Mouse (Mus musculus): ENCODE measurements around the gene Oosp2. TPM values are rescaled to one million over a fixed set of nuclear protein-coding genes. Genes with fewer than 3 reads are reported as not detected.

Gene Oosp2
- not detected in 2 replicates for polyA plus RNA-seq (2016; fragmentation: Nextera tagmentation; extraction: Ambion mirVana)

DNA sequence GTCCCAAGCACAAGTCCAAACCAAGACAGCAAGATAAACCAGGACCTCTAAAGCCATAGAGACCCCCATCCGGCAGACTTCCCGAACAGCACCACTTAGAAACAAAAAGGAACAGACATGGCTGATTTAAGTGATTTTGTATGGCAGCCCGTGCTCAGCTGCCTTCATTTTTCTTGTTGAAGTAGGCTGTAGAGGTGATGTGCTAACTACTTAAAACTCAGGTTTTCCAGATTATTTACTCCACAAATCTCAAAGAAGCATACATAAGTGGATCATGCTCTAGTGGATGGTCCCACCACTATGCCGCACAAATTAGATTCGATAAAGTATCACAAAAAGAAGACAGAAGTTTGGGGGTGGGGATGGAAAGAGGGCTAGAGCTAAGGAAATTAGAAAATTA is at the start of gene Oosp2:
Gene Oosp2 (minus strand): TSS at position 101 of the 400 bp plus-strand sequence.
- Histone ChIP-seq H3K27ac (replicated peaks) (no peak within 1 kb of the TSS), H3K9me3 (no peaks in the 10 kb centered on the region), H3K36me3 (replicated peaks) (no peaks in the 10 kb centered on the region), H3K27me3 (replicated peaks; ENCODE audit: low read depth, poor library complexity, severe bottlenecking) (no peaks in the 10 kb centered on the region), H3K4me3 (no peak within 1 kb of the TSS), H3K4me1 (no peaks in the 10 kb centered on the region)
- WGBS, result 91% methylated on average over 5 of the region's 5 CpGs
- no peak for DNase-seq (ENCODE audit: low spot score)

DNA sequence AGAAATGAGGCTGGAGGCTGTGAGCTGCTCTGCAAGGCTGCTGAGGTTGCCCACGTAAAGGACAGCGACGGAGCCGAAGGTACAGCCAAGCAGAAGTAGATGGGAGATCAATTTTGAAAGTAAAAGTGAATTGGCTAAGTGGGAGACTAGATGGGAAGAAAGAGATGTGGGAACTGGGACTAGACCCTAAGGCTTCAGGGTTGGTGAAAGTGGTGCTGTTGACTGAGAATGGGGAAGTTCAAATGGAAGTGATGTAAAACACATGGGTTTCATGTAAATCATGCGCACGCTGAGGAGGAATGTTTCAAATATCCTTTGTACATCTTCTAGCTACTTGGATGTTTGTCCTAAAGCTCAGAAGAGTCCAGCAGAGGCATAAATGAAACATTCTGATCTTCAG is 38.0 kb upstream of the Oosp2 start:
- no peaks in the 10 kb centered on the region for H3K36me3 ChIP-seq (replicated peaks)
- no peaks in the 10 kb centered on the region for H3K4me1 ChIP-seq
- DNase-seq (ENCODE audit: low spot score), result no peak
- no peak overlapping the region for H3K4me3 ChIP-seq
- no peaks in the 10 kb centered on the region for H3K27me3 ChIP-seq (replicated peaks; ENCODE audit: low read depth, poor library complexity, severe bottlenecking)
- WGBS, result 94% methylated on average over 6 of the region's 6 CpGs
- no peaks in the 10 kb centered on the region for H3K9me3 ChIP-seq
- no peak overlapping the region for H3K27ac ChIP-seq (replicated peaks)

DNA sequence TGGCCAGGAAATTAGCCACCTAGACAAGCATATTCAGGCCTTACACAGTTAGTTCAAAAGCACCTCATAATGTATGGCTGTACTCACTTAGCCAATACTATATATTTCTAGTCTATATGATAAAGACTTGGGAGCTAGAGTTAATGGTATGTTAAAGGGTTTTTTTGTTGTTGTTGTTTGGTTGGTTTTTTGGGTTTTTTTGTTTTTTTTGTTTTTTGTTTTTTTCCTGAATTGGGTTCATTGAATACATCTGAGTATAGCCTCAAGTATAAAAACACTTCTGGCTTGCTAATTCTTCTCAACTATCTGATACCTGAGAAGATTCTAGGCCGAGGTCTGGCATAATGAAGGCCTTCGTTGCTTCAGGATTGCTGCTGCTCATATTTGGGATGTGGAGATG is 36.4 kb upstream of the Oosp2 start, which contains the start of gene Oosp3:
Gene Oosp3 (plus strand): TSS at position 301 of the 400 bp plus-strand sequence.
- WGBS, result 84% methylated on average over 2 of the region's 2 CpGs
- H3K27ac ChIP-seq (replicated peaks), result no peak within 1 kb of the TSS
- H3K27me3 ChIP-seq (replicated peaks; ENCODE audit: low read depth, poor library complexity, severe bottlenecking), result no peaks in the 10 kb centered on the region
- DNase-seq (ENCODE audit: low spot score), result no peak
- no peaks in the 10 kb centered on the region for H3K9me3 ChIP-seq
- H3K4me1 ChIP-seq, result no peaks in the 10 kb centered on the region
- H3K36me3 ChIP-seq (replicated peaks), result no peaks in the 10 kb centered on the region
- H3K4me3 ChIP-seq, result no peak within 1 kb of the TSS

DNA sequence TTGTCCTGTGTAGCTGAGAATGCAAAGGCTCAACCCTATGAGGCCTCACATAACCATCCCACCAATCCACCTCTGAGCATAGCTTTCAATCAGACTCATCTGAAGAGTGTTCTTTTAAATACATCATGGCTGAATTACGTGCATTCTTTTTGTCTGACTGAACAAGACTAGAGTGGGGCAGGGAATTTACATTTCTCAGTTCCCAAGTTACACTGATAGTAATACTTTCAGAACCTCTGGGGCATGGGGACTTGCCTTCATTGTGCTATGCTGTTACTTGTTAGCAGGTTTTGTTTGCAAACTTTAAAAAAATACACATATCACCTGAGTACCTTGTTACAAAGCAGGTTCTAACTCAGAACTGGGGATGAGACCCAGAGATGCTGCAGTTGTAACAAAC is 31.1 kb upstream of the Oosp2 start:
- no peaks in the 10 kb centered on the region for H3K9me3 ChIP-seq
- H3K4me1 ChIP-seq, result no peaks in the 10 kb centered on the region
- WGBS, result 72% methylated on average over 1 of the region's 1 CpGs
- H3K27ac ChIP-seq (replicated peaks), result no peak overlapping the region
- H3K36me3 ChIP-seq (replicated peaks), result no peaks in the 10 kb centered on the region
- no peak overlapping the region for H3K4me3 ChIP-seq
- no peaks in the 10 kb centered on the region for H3K27me3 ChIP-seq (replicated peaks; ENCODE audit: low read depth, poor library complexity, severe bottlenecking)
- no peak for DNase-seq (ENCODE audit: low spot score)

DNA sequence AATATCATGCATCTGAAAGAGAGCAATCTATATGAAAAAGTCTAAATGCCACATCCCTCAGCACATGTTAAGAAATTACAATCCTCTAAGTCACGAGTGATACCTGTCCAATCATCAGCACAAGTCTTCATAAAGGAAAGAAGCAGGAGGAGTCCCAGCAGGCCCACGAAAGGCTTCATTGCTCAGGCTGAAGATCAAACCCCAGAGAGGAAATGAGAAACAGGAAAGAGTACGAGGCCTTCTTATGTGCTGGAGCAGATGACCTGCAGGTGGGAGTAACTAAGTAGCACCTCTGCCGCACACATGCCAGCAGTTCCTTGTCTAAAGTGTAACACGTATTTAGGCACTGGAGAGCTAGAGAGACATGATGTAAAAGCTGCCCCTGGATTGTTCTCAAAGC is 30.5 kb upstream of the Oosp2 start, which contains the start of gene Oosp1:
Gene Oosp1 (minus strand): TSS at position 312 of the 400 bp plus-strand sequence.
- Histone ChIP-seq H3K36me3 (replicated peaks) (no peaks in the 10 kb centered on the region), H3K27ac (replicated peaks) (no peak within 1 kb of the TSS), H3K4me1 (no peaks in the 10 kb centered on the region), H3K4me3 (no peak within 1 kb of the TSS), H3K9me3 (no peaks in the 10 kb centered on the region), H3K27me3 (replicated peaks; ENCODE audit: low read depth, poor library complexity, severe bottlenecking) (no peaks in the 10 kb centered on the region)
- 70% methylated on average over 5 of the region's 5 CpGs for WGBS
- no peak for DNase-seq (ENCODE audit: low spot score)

DNA sequence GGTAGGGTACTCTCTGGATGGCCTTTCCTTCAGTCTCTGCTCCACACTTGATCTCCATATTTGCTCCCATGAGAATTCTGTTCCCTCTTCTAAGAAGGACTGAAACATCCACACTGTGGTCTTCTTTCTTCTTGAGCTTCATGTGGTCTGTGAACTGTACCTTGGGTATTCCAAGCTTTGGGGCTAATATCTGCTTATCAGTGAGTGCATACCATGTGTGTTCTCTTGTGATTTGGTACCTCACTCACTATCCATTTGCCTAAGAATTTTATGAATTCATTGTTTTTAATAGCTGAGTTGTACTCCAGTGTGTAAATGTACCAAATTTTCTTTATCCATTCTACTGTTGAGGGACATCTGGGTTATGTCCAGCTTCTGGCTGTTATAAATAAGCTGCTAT is 1.2 kb upstream of the Oosp2 start:
- no peaks in the 10 kb centered on the region for H3K9me3 ChIP-seq
- no peaks in the 10 kb centered on the region for H3K4me1 ChIP-seq
- no peak overlapping the region for H3K4me3 ChIP-seq
- H3K36me3 ChIP-seq (replicated peaks), result no peaks in the 10 kb centered on the region
- H3K27ac ChIP-seq (replicated peaks), result no peak overlapping the region
- DNase-seq (ENCODE audit: low spot score), result no peak
- no peaks in the 10 kb centered on the region for H3K27me3 ChIP-seq (replicated peaks; ENCODE audit: low read depth, poor library complexity, severe bottlenecking)

DNA sequence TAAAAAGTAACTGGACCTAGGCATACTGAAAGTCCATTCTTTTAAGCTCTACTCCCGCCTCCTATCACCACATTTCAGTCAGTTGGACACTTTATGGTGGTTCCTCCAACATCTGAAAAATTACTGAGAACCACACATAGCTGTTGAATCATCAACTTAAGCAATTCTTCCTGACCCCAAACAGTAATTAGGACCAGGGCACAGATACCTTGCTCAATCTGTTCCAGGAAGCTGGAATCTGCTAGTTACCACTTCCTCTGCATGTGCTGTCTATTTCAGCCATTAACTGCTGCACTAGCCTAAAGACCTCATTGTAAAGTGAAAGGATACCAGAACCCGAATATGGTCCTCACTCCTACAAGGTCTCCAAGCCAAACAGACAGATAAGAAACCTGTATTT is 1.2 kb downstream of the Oosp2 start:
- Histone ChIP-seq H3K4me1 (no peaks in the 10 kb centered on the region), H3K9me3 (no peaks in the 10 kb centered on the region), H3K36me3 (replicated peaks) (no peaks in the 10 kb centered on the region), H3K4me3 (no peak overlapping the region), H3K27ac (replicated peaks) (no peak overlapping the region), H3K27me3 (replicated peaks; ENCODE audit: low read depth, poor library complexity, severe bottlenecking) (no peaks in the 10 kb centered on the region)
- 76% methylated on average over 2 of the region's 2 CpGs for WGBS
- no peak for DNase-seq (ENCODE audit: low spot score)

DNA sequence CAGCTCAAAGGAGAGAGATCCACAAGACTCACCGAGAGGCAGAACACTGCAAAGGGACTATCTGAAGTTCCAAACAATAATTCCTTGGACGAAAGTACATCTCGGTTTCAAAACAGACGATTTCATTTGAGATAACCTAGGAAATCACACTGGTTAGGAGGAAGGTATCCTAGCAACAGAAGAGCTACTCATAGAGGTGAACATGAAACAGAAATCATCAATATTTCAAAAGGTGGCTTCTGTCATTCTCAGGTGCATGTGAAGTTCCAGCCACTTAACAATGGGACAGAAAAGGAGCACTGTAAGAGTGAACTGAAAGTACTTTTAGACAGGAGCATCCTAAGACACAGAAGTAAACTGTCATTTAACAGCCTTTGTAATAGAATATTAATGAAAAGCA is 10.8 kb downstream of the Oosp2 start:
- no peak for DNase-seq (ENCODE audit: low spot score)
- Histone ChIP-seq H3K4me1 (no peaks in the 10 kb centered on the region), H3K27ac (replicated peaks) (no peak overlapping the region), H3K27me3 (replicated peaks; ENCODE audit: low read depth, poor library complexity, severe bottlenecking) (no peaks in the 10 kb centered on the region), H3K4me3 (no peak overlapping the region), H3K36me3 (replicated peaks) (no peaks in the 10 kb centered on the region), H3K9me3 (no peaks in the 10 kb centered on the region)
- WGBS, result 87% methylated on average over 4 of the region's 4 CpGs

DNA sequence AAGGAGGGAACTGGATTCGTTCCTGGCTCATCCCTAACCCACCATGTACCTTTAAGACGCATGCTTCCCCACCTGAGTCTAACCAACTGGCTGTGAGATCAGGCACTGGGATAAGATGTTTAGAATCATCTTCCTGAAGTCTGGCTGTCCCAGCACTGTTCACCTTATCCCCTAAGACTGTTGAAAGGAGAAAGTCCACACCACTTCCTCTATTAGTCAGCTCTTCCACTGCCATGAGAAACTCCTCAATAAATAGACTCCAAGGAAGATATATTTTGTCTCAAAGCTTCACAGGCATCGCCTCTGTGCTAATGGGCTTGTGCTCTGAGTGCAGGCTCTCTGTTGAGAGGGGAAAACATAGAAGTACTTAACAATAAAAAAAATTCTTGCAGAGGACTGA is 14.2 kb downstream of the Oosp2 start:
- DNase-seq (ENCODE audit: low spot score), result no peak
- no peaks in the 10 kb centered on the region for H3K36me3 ChIP-seq (replicated peaks)
- H3K4me3 ChIP-seq, result no peak overlapping the region
- H3K27me3 ChIP-seq (replicated peaks; ENCODE audit: low read depth, poor library complexity, severe bottlenecking), result no peaks in the 10 kb centered on the region
- no peaks in the 10 kb centered on the region for H3K9me3 ChIP-seq
- no peaks in the 10 kb centered on the region for H3K4me1 ChIP-seq
- H3K27ac ChIP-seq (replicated peaks), result no peak overlapping the region
- WGBS, result 83% methylated on average over 3 of the region's 3 CpGs

DNA sequence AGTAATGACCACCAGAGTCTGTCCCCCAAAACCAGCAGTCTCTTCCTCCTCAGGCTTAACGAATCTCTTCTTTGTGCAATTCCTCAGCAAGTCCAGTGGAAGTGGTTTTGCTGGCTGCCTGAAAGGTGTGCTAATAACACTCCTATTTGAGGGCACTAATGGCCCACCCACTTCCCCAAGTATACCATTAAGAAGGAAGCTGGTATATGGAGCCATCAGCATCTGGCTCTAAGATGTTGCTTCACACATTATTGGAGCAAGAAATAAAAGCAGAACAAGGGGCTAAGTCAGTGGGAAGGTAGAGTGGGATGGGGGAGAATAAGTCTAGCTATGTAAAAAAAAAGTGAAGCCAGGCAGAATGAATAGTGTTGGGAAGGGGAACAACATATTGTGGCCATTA is 19.6 kb downstream of the Oosp2 start, which contains the start of gene Ms4a3:
Gene Ms4a3 (minus strand): TSS at position 120 of the 400 bp plus-strand sequence.
- Histone ChIP-seq H3K9me3 (no peaks in the 10 kb centered on the region), H3K27ac (replicated peaks) (no peak within 1 kb of the TSS), H3K4me1 (no peaks in the 10 kb centered on the region), H3K36me3 (replicated peaks) (no peaks in the 10 kb centered on the region), H3K27me3 (replicated peaks; ENCODE audit: low read depth, poor library complexity, severe bottlenecking) (no peaks in the 10 kb centered on the region), H3K4me3 (no peak within 1 kb of the TSS)
- DNase-seq (ENCODE audit: low spot score), result no peak
- 66% methylated on average over 1 of the region's 1 CpGs for WGBS

DNA sequence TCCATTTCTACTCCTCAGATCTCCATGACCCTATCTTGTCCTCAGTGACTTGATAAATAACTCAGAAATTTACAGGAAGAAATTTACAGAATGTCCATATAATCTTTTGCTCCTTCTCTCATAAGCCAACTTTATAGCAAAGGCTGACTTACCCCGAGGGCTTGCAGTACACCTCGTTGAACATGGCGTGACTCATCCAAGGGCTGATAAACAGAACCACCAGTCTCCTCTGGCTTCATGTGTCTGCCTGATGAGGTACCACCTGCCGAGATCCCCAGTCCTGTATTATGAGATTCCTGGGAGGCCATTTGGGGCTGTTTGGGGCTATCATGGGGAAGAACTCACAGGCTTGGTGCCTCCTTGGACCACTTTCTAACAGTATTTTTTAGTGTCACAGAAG is 21.3 kb downstream of the Oosp2 start:
- H3K36me3 ChIP-seq (replicated peaks), result no peaks in the 10 kb centered on the region
- no peaks in the 10 kb centered on the region for H3K27me3 ChIP-seq (replicated peaks; ENCODE audit: low read depth, poor library complexity, severe bottlenecking)
- no peaks in the 10 kb centered on the region for H3K9me3 ChIP-seq
- H3K27ac ChIP-seq (replicated peaks), result no peak overlapping the region
- WGBS, result 73% methylated on average over 4 of the region's 4 CpGs
- H3K4me3 ChIP-seq, result no peak overlapping the region
- H3K4me1 ChIP-seq, result no peaks in the 10 kb centered on the region
- DNase-seq (ENCODE audit: low spot score), result no peak

DNA sequence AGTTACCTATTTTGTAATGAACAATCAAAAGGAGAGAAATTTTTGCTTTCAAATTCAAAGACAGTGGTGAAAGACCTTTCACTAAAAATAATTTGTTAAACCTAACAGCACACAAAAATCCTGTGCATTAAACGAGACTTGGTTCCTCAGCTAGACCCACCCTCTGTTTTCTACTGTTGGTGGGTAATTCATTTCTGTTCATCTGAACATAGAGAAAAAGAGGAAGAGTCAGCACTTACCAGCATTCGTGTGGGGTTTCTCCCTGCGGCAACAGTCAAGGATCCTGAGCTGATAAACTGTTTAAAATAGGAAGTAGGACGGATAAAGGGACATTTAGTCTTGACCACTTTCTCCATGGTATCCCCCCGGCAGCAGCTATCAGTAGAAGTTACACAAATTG is 24.8 kb downstream of the Oosp2 start:
- H3K4me3 ChIP-seq, result no peak overlapping the region
- H3K4me1 ChIP-seq, result no peaks in the 10 kb centered on the region
- H3K9me3 ChIP-seq, result no peaks in the 10 kb centered on the region
- H3K27me3 ChIP-seq (replicated peaks; ENCODE audit: low read depth, poor library complexity, severe bottlenecking), result no peaks in the 10 kb centered on the region
- no peak for DNase-seq (ENCODE audit: low spot score)
- no peak overlapping the region for H3K27ac ChIP-seq (replicated peaks)
- WGBS, result 82% methylated on average over 5 of the region's 5 CpGs
- no peaks in the 10 kb centered on the region for H3K36me3 ChIP-seq (replicated peaks)

DNA sequence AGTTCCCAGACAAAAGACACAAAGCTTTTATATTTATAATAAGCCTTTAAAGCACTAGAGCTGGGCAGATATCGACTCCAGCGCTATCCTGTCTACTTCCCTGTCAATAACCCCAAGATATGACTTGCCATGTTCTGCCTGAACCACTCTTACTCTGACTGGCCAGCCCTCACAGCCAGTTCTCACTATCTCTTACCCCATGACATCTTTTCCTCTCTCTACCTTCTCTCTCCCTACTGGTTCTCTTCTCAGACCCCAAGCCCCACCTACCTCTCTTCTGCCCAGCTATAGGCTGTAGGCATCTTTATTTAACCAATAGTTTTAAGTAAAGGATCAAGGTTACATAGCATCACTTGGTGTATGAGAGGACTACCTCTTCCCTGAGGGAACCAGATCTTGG is 26.0 kb downstream of the Oosp2 start:
- WGBS, result 83% methylated on average over 2 of the region's 2 CpGs
- Histone ChIP-seq H3K27ac (replicated peaks) (no peak overlapping the region), H3K27me3 (replicated peaks; ENCODE audit: low read depth, poor library complexity, severe bottlenecking) (no peaks in the 10 kb centered on the region), H3K9me3 (no peaks in the 10 kb centered on the region), H3K4me1 (no peaks in the 10 kb centered on the region), H3K36me3 (replicated peaks) (no peaks in the 10 kb centered on the region), H3K4me3 (no peak overlapping the region)
- no peak for DNase-seq (ENCODE audit: low spot score)

DNA sequence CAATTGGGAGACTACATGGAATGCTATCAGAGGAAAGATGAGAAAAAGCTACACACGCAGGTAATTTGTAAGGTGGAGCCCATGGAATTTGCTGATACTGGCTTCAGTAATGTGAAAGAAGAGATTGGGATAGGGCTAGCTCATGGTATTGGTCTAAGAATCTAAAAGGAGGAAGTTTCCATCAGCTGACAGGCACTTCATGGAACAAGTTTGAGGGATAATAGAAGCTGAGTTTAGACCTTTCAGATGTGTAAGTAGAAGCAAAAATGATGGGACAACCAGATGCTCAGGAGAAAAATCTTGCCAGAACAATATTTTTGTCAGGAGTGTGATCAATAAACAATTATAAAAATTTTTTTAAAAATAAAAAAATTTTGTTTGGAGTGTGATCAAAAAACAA is 26.6 kb downstream of the Oosp2 start:
- Histone ChIP-seq H3K27ac (replicated peaks) (no peak overlapping the region), H3K4me3 (no peak overlapping the region), H3K27me3 (replicated peaks; ENCODE audit: low read depth, poor library complexity, severe bottlenecking) (no peaks in the 10 kb centered on the region), H3K9me3 (no peaks in the 10 kb centered on the region), H3K4me1 (no peaks in the 10 kb centered on the region), H3K36me3 (replicated peaks) (no peaks in the 10 kb centered on the region)
- no peak for DNase-seq (ENCODE audit: low spot score)
- 89% methylated on average over 1 of the region's 1 CpGs for WGBS
